Mouse (Mus musculus) hindbrain, embryonic 12.5 days (tissue): ENCODE measurements around the gene Gm20388. TPM values are rescaled to one million over a fixed set of nuclear protein-coding genes. Genes with fewer than 3 reads are reported as not detected.
"Not testable (repeated sequence)": the region's sequence is repeated elsewhere in the genome, so short reads cannot be mapped to it uniquely, and the experiment has no call there.

Source experiments
- ATAC-seq: fragments of 200-750 bp; cut with Nextera tagmentation; 2 replicates; pipeline ENCODE4 v1.8.0; 2017; ENCODE audit warnings: moderate TSS enrichment; ENCODE audit not compliant: low FRiP score
- H3K27ac ChIP-seq: fragments of 300-500 bp; sonication (generic); 2 replicates; pipeline ENCODE4 v1.5.1; 2016; ENCODE audit warnings: mild to moderate bottlenecking
- H3K27me3 ChIP-seq: fragments of 300-500 bp; sonication (generic); 2 replicates; pipeline ENCODE4 v1.6.1; 2016; ENCODE audit warnings: mild to moderate bottlenecking
- H3K36me3 ChIP-seq: fragments of 300-500 bp; sonication (generic); 2 replicates; pipeline ENCODE4 v1.6.1; 2016; ENCODE audit warnings: mild to moderate bottlenecking
- H3K4me1 ChIP-seq: fragments of 300-500 bp; sonication (generic); 2 replicates; pipeline ENCODE4 v1.6.1; 2016
- H3K4me2 ChIP-seq: fragments of 300-500 bp; sonication (generic); replicated peaks from 2 replicates; pipeline ENCODE4 v1.6.1; 2016; ENCODE audit warnings: mild to moderate bottlenecking
- H3K4me3 ChIP-seq: fragments of 300-500 bp; sonication (generic); 2 replicates; pipeline ENCODE4 v1.5.1; 2016; ENCODE audit warnings: mild to moderate bottlenecking
- H3K9ac ChIP-seq: fragments of 300-500 bp; sonication (generic); 2 replicates; pipeline ENCODE4 v1.6.1; 2016; ENCODE audit warnings: mild to moderate bottlenecking, moderate library complexity
- H3K9me3 ChIP-seq: fragments of 300-500 bp; sonication (generic); replicated peaks from 2 replicates; pipeline ENCODE4 v1.6.1; 2016; ENCODE audit warnings: mild to moderate bottlenecking
- WGBS: fragments of 180-500 bp; shearing (Covaris S2); methylation state at CpG from one replicate; pipeline ENCODE4 v1.1.7; 2016; 5-methylcytosine and 5-hydroxymethylcytosine counted together
- polyA plus RNA-seq: library from polyadenylated mRNA; unstranded; fragments of >200 nt; fragmentation: Nextera tagmentation; extraction: Ambion mirVana; gene quantifications from 2 replicates; pipeline ENCODE4 v1.2.1, GENCODE M21; 2016

The Gm20388 gene
- polyA plus RNA-seq, 1 experiment from 2014 or later = not detected

GRCm38 (mm10) chr8:123027786-123028185 is 3117.1 kb downstream of the Gm20388 start:
- H3K4me1 ChIP-seq = no peaks in the 10 kb centered on the region
- no peak overlapping the region for H3K9ac ChIP-seq
- no peaks in the 10 kb centered on the region for H3K27me3 ChIP-seq
- no peak for ATAC-seq
- WGBS = 90% methylated on average over 8 of the region's 8 CpGs
- H3K36me3 ChIP-seq = no peaks in the 10 kb centered on the region
- H3K4me3 ChIP-seq = no peak overlapping the region
- H3K9me3 ChIP-seq = no peaks in the 10 kb centered on the region
- no peak overlapping the region for H3K27ac ChIP-seq
- no peak overlapping the region for H3K4me2 ChIP-seq

- not testable (repeated sequence) for H3K4me1 ChIP-seq, H3K9me3 ChIP-seq, H3K4me3 ChIP-seq, H3K9ac ChIP-seq, ATAC-seq, H3K36me3 ChIP-seq, H3K27ac ChIP-seq, H3K27me3 ChIP-seq, H3K4me2 ChIP-seq
- WGBS = 81% methylated on average over 5 of the region's 5 CpGs
Observed at GRCm38 (mm10) chr8:123030091-123030490, 3119.4 kb downstream of the Gm20388 start.

GRCm38 (mm10) chr8:123031321-123031978 is 3120.8 kb downstream of the Gm20388 start:
- H3K4me3 ChIP-seq = no peak overlapping the region

GRCm38 (mm10) chr8:123032730-123033129 is 3122.1 kb downstream of the Gm20388 start:
- Histone ChIP-seq H3K4me3 (no peak overlapping the region), H3K27ac (no peak overlapping the region), H3K4me2 (no peak overlapping the region), H3K36me3 (no peaks in the 10 kb centered on the region), H3K4me1 (peaks cover 7% of the 10 kb centered on the region; the same call in 1 of the 2 replicates), H3K9me3 (no peaks in the 10 kb centered on the region), H3K27me3 (no peaks in the 10 kb centered on the region), H3K9ac (no peak overlapping the region)
- ATAC-seq = no peak

More at GRCm38 (mm10) chr8:123031321-123031978, 3120.8 kb downstream of the Gm20388 start:
- H3K27ac ChIP-seq = no peak overlapping the region
- no peaks in the 10 kb centered on the region for H3K9me3 ChIP-seq
- H3K36me3 ChIP-seq = no peaks in the 10 kb centered on the region
- no peaks in the 10 kb centered on the region for H3K27me3 ChIP-seq
- H3K4me2 ChIP-seq = no peak overlapping the region
- no peak overlapping the region for H3K9ac ChIP-seq
- ATAC-seq = no peak
- H3K4me1 ChIP-seq = peaks cover 7% of the 10 kb centered on the region; the same call in 1 of the 2 replicates
- WGBS = 90% methylated on average over 7 of the region's 7 CpGs

GRCm38 (mm10) chr8:123033431-123033830 is 3122.8 kb downstream of the Gm20388 start:
- no peaks in the 10 kb centered on the region for H3K36me3 ChIP-seq
- no peak overlapping the region for H3K4me2 ChIP-seq
- H3K9ac ChIP-seq = no peak overlapping the region
- no peaks in the 10 kb centered on the region for H3K27me3 ChIP-seq
- H3K4me1 ChIP-seq = peaks cover 7% of the 10 kb centered on the region
- H3K9me3 ChIP-seq = no peaks in the 10 kb centered on the region
- H3K27ac ChIP-seq = no peak overlapping the region
- no peak for ATAC-seq
- no peak overlapping the region for H3K4me3 ChIP-seq

- ATAC-seq = no peak
- Histone ChIP-seq H3K27ac (no peak overlapping the region), H3K4me1 (peaks cover 12% of the 10 kb centered on the region), H3K36me3 (no peaks in the 10 kb centered on the region), H3K9me3 (no peaks in the 10 kb centered on the region), H3K4me3 (no peak overlapping the region), H3K4me2 (no peak overlapping the region), H3K9ac (no peak overlapping the region), H3K27me3 (no peaks in the 10 kb centered on the region)
- WGBS = 88% methylated on average over 6 of the region's 6 CpGs
Observed at GRCm38 (mm10) chr8:123034171-123034570, 3123.5 kb downstream of the Gm20388 start.

GRCm38 (mm10) chr8:123036956-123037355 is 3126.3 kb downstream of the Gm20388 start:
- H3K4me2 ChIP-seq = no peak overlapping the region
- H3K9ac ChIP-seq = no peak overlapping the region
- H3K27ac ChIP-seq = no peak overlapping the region
- no peaks in the 10 kb centered on the region for H3K36me3 ChIP-seq
- no peak for ATAC-seq
- no peaks in the 10 kb centered on the region for H3K27me3 ChIP-seq
- H3K9me3 ChIP-seq = no peaks in the 10 kb centered on the region
- H3K4me1 ChIP-seq = peaks cover 29% of the 10 kb centered on the region
- no peak overlapping the region for H3K4me3 ChIP-seq
- WGBS = 70% methylated on average over 3 of the region's 3 CpGs

- WGBS = 89% methylated on average over 11 of the region's 11 CpGs
- Histone ChIP-seq H3K4me3 (no peak overlapping the region), H3K9ac (no peak overlapping the region), H3K9me3 (no peaks in the 10 kb centered on the region), H3K36me3 (no peaks in the 10 kb centered on the region), H3K27ac (no peak overlapping the region), H3K4me2 (no peak overlapping the region), H3K4me1 (peaks cover 29% of the 10 kb centered on the region), H3K27me3 (no peaks in the 10 kb centered on the region)
- no peak for ATAC-seq
Observed at GRCm38 (mm10) chr8:123037487-123037886, 3126.8 kb downstream of the Gm20388 start.

- Histone ChIP-seq H3K4me3 (no peak overlapping the region), H3K27me3 (no peaks in the 10 kb centered on the region), H3K4me2 (no peak overlapping the region), H3K9me3 (no peaks in the 10 kb centered on the region), H3K4me1 (peaks cover 33% of the 10 kb centered on the region), H3K9ac (no peak overlapping the region), H3K27ac (no peak overlapping the region), H3K36me3 (no peaks in the 10 kb centered on the region)
- ATAC-seq = no peak
- WGBS = 66% methylated on average over 2 of the region's 2 CpGs
Observed at GRCm38 (mm10) chr8:123038351-123038750, 3127.7 kb downstream of the Gm20388 start.

- Histone ChIP-seq H3K27ac (peak overlapping the region; percentile 24), H3K9ac (peak overlapping the region; percentile 99; the same call in 1 of the 2 replicates), H3K4me1 (peaks cover 35% of the 10 kb centered on the region), H3K4me2 (peak overlapping the region; percentile 74), H3K36me3 (0 out of 2 replicates have a peak, but pooled peaks cover 3% of the 10 kb centered on the region), H3K27me3 (no peaks in the 10 kb centered on the region), H3K4me3 (peak overlapping the region; percentile 100), H3K9me3 (no peaks in the 10 kb centered on the region)
- no peak for ATAC-seq
- WGBS = 45% methylated on average over 11 of the region's 11 CpGs
Observed at GRCm38 (mm10) chr8:123039376-123040109, 3128.9 kb downstream of the Gm20388 start.

- 6% methylated on average over 4 of the region's 4 CpGs for WGBS
- H3K9ac ChIP-seq = peak overlapping the region; percentile 99
- H3K4me1 ChIP-seq = peaks cover 35% of the 10 kb centered on the region
- 0 out of 2 replicates have a peak, but pooled peaks cover 3% of the 10 kb centered on the region for H3K36me3 ChIP-seq
- H3K4me2 ChIP-seq = peak overlapping the region; percentile 74
- peak overlapping the region; percentile 100 for H3K4me3 ChIP-seq
- no peak for ATAC-seq
- peak overlapping the region; percentile 96; the same call in 1 of the 2 replicates for H3K27ac ChIP-seq
- H3K9me3 ChIP-seq = no peaks in the 10 kb centered on the region
- H3K27me3 ChIP-seq = no peaks in the 10 kb centered on the region
Observed at GRCm38 (mm10) chr8:123040110-123040650, 3129.5 kb downstream of the Gm20388 start.

GRCm38 (mm10) chr8:123041008-123041773 is 3130.6 kb downstream of the Gm20388 start:
- Histone ChIP-seq H3K27ac (peak overlapping the region; percentile 96), H3K36me3 (0 out of 2 replicates have a peak, but pooled peaks cover 3% of the 10 kb centered on the region), H3K4me3 (peak overlapping the region; percentile 100), H3K27me3 (no peaks in the 10 kb centered on the region), H3K9me3 (no peaks in the 10 kb centered on the region), H3K4me2 (peak overlapping the region; percentile 74), H3K9ac (peak overlapping the region; percentile 99), H3K4me1 (peaks cover 33% of the 10 kb centered on the region)
- under 1% methylated on average over 70 of the region's 71 CpGs for WGBS
- ATAC-seq = 0 out of 2 replicates have a peak, but pooled peaks have one; percentile 7
